Mouse (Mus musculus): ENCODE results near the gene Qrfp.

DNA sequence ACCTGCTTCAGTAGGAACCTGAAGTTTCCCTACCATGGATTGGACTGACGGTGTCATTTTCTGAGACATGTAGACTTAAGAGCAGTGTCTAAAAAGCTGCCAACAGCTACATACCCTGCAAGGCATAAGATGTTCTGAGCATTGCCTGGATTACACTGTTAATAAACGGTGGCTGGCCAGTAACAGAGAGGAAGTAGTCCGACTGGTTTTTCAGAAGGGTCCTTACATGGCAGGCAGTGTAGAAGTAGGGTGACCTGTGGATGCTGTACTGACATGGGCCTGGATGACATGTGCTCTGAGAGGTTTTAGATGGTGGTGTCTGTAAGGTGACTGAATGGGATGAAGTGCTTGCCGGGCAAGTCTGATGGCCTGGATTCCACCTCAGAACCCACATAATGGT lies 42.6 kb downstream of the Qrfp start:
- TF ChIP-seq POLR2A (IDR thresholded peaks at IDR 0.05; ENCODE audit: low read depth, low read length), result no peak
- no peak for TF ChIP-seq CTCF (IDR thresholded peaks at IDR 0.05; ENCODE audit: extremely low read depth, insufficient read depth, insufficient read length, insufficient replicate concordance)

Data from spleen, adult 2 months (tissue).